ENCODE assay signal across 22 mouse cellular contexts in genomic region chr6:86860732-86861463, GRCm38 (mm10).
"Had no signal": no experiment of that assay in that cellular context is flagged by ENCODE, and none has a peak within 500 bp of the region (broad histone marks: within the 10 kb centered on the region; RNA-seq: fewer than 3 reads in every experiment).

No protein-coding gene starts in this region.

- H3K9ac ChIP-seq: liver, embryonic 12.5 days; liver, embryonic 15.5 days; lung, embryonic 15.5 days; midbrain, embryonic 13.5 days; neural tube, embryonic 13.5 days had no signal

- H3K27me3 ChIP-seq: liver, embryonic 12.5 days; liver, embryonic 15.5 days; lung, embryonic 15.5 days; megakaryocyte, embryonic 14.5 days; midbrain, embryonic 13.5 days; neural tube, embryonic 13.5 days had no signal

- DNase-seq: kidney, adult 9 months; kidney, postnatal 14 days; kidney, postnatal 4 days; layer of hippocampus, postnatal 36 days; lung, adult 18-20 months; lung, postnatal 10 days; lung, postnatal 36 days; right cerebral cortex, adult 18-20 months; right cerebral cortex, postnatal 25 days; spleen, adult 18-20 months; thymus, adult 18-20 months; thymus, postnatal 36 days had no signal

- H3K4me3 ChIP-seq: left cerebral cortex, adult 2 months; liver, embryonic 12.5 days; liver, embryonic 15.5 days; lung, embryonic 15.5 days; megakaryocyte, embryonic 14.5 days; midbrain, embryonic 10.5 days; midbrain, embryonic 13.5 days; myocyte; neural tube, embryonic 13.5 days had no signal

- H3K4me2 ChIP-seq: liver, embryonic 12.5 days; liver, embryonic 15.5 days; lung, embryonic 15.5 days; midbrain, embryonic 13.5 days; neural tube, embryonic 13.5 days had no signal

- ATAC-seq: liver, embryonic 12.5 days; midbrain, embryonic 13.5 days; midbrain, embryonic 16.5 days had no signal

- H3K9me3 ChIP-seq: liver, embryonic 12.5 days; liver, embryonic 15.5 days; lung, embryonic 15.5 days; megakaryocyte, embryonic 14.5 days; midbrain, embryonic 10.5 days; midbrain, embryonic 13.5 days; neural tube, embryonic 13.5 days had no signal

- H3K27ac ChIP-seq: left cerebral cortex, adult 2 months; liver, embryonic 12.5 days; liver, embryonic 15.5 days; lung, embryonic 15.5 days; midbrain, embryonic 10.5 days; midbrain, embryonic 13.5 days; neural tube, embryonic 13.5 days had no signal

- H3K4me1 ChIP-seq: lung, embryonic 15.5 days; midbrain, embryonic 10.5 days had no signal
